Mouse (Mus musculus) liver, embryonic 11.5 days (tissue): ENCODE results near the gene Gm28308. TPM values are rescaled to one million over a fixed set of nuclear protein-coding genes. Genes with fewer than 3 reads are reported as not detected.

Source experiments
- ATAC-seq: fragments of 200-750 bp; cut with Nextera tagmentation; replicated peaks from 2 replicates; pipeline ENCODE4 v1.8.0; 2017; ENCODE audit warnings: moderate number of reproducible peaks, mild to moderate bottlenecking, moderate TSS enrichment, moderate library complexity; ENCODE audit not compliant: low FRiP score
- DNase-seq: peaks from one replicate; pipeline ENCODE4 v3.0.0-alpha.2; 2017; ENCODE audit warnings: low spot score
- H3K27ac ChIP-seq: fragments of 300-500 bp; sonication (generic); 2 replicates; pipeline ENCODE4 v1.5.1; 2014; ENCODE audit warnings: mild to moderate bottlenecking, low read depth, low read length, control low read depth
- H3K27me3 ChIP-seq: fragments of 300-500 bp; sonication (generic); replicated peaks from 2 replicates; pipeline ENCODE4 v1.6.1; 2014; ENCODE audit warnings: low read length, mixed read lengths; ENCODE audit not compliant: control insufficient read depth, insufficient read depth
- H3K36me3 ChIP-seq: fragments of 300-500 bp; sonication (generic); 2 replicates; pipeline ENCODE4 v1.6.1; 2014; ENCODE audit warnings: mild to moderate bottlenecking, low read length, moderate library complexity, mixed read lengths; ENCODE audit not compliant: control insufficient read depth, insufficient read depth
- H3K4me1 ChIP-seq: fragments of 300-500 bp; sonication (generic); replicated peaks from 2 replicates; pipeline ENCODE4 v1.6.1; 2014; ENCODE audit warnings: low read length, mixed read lengths; ENCODE audit not compliant: control insufficient read depth, insufficient read depth
- H3K4me2 ChIP-seq: fragments of 300-500 bp; sonication (generic); 2 replicates; pipeline ENCODE4 v1.6.1; 2014; ENCODE audit warnings: mild to moderate bottlenecking, control low read depth, moderate library complexity
- H3K4me3 ChIP-seq: fragments of 300-500 bp; sonication (generic); 2 replicates; pipeline ENCODE4 v1.5.1; 2014; ENCODE audit warnings: low read depth, low read length, control low read depth
- H3K9ac ChIP-seq: fragments of 300-500 bp; sonication (generic); 2 replicates; pipeline ENCODE4 v1.6.1; 2014; ENCODE audit warnings: low read depth, low read length, control low read depth
- H3K9me3 ChIP-seq: fragments of 300-500 bp; sonication (generic); 2 replicates; pipeline ENCODE4 v1.6.1; 2016; ENCODE audit warnings: low read length, inconsistent platforms, mixed read lengths; ENCODE audit not compliant: control insufficient read depth
- WGBS: fragments of 180-500 bp; shearing (Covaris S2); extraction: QIAGEN DNeasy Blood & Tissue Kit; methylation state at CpG from one replicate; pipeline ENCODE4 v1.1.7; 2014; 5-methylcytosine and 5-hydroxymethylcytosine counted together
- polyA plus RNA-seq: library from polyadenylated mRNA; unstranded; fragments of >200 nt; fragmentation: Nextera tagmentation; extraction: Ambion mirVana; gene quantifications from 2 replicates; pipeline ENCODE4 v1.2.1, GENCODE M21; 2014

Gene Gm28308
- polyA plus RNA-seq, 1 experiment from 2014 or later: not detected

GRCm38 (mm10) chr6:52200751-52201250 is 12.3 kb downstream of the Gm28308 start:
- 0 out of 2 replicates have a peak, but pooled peaks cover 3% of the 10 kb centered on the region for H3K4me1 ChIP-seq
- H3K36me3 ChIP-seq: no peaks in the 10 kb centered on the region
- H3K9ac ChIP-seq: peak overlapping the region; percentile 1; the same call in 1 of the 2 replicates
- no peak for ATAC-seq
- H3K9me3 ChIP-seq: no peaks in the 10 kb centered on the region
- DNase-seq: no peak
- peak overlapping the region; percentile 42 for H3K4me2 ChIP-seq
- no peak overlapping the region for H3K4me3 ChIP-seq
- WGBS: 26% methylated on average over 10 of the region's 10 CpGs
- no peak overlapping the region for H3K27ac ChIP-seq
- peaks cover 100% of the 10 kb centered on the region for H3K27me3 ChIP-seq

GRCm38 (mm10) chr6:52200073-52200750 is 12.9 kb downstream of the Gm28308 start:
- H3K4me2 ChIP-seq: peak overlapping the region; percentile 42; the same call in 1 of the 2 replicates
- DNase-seq (no peak), ATAC-seq (no peak)
- H3K9me3 ChIP-seq: no peaks in the 10 kb centered on the region
- peaks cover 100% of the 10 kb centered on the region for H3K27me3 ChIP-seq
- no peak overlapping the region for H3K27ac ChIP-seq
- H3K4me1 ChIP-seq: 0 out of 2 replicates have a peak, but pooled peaks cover 3% of the 10 kb centered on the region
- no peak overlapping the region for H3K4me3 ChIP-seq
- H3K36me3 ChIP-seq: no peaks in the 10 kb centered on the region
- peak overlapping the region; percentile 1; the same call in 1 of the 2 replicates for H3K9ac ChIP-seq
- WGBS: 13% methylated on average over 30 of the region's 30 CpGs

- H3K9me3 ChIP-seq: no peaks in the 10 kb centered on the region
- H3K27me3 ChIP-seq: peaks cover 99% of the 10 kb centered on the region
- DNase-seq (no peak), ATAC-seq (no peak)
- no peak overlapping the region; the same call in 1 of the 2 replicates for H3K9ac ChIP-seq
- H3K36me3 ChIP-seq: no peaks in the 10 kb centered on the region
- WGBS: 6% methylated on average over 10 of the region's 10 CpGs
- peak overlapping the region; percentile 34; the same call in 1 of the 2 replicates for H3K27ac ChIP-seq
- no peak overlapping the region for H3K4me3 ChIP-seq
- peaks cover 7% of the 10 kb centered on the region; the same call in 1 of the 2 replicates for H3K4me1 ChIP-seq
- peak overlapping the region; percentile 15; the same call in 1 of the 2 replicates for H3K4me2 ChIP-seq
These were observed 15.9 kb downstream of the Gm28308 start for GRCm38 (mm10) chr6:52197271-52197670.

GRCm38 (mm10) chr6:52196811-52197210 is 16.3 kb downstream of the Gm28308 start:
- 10% methylated on average over 9 of the region's 9 CpGs for WGBS

GRCm38 (mm10) chr6:52194690-52195089 is 18.4 kb downstream of the Gm28308 start:
- ATAC-seq (no peak), DNase-seq (no peak)
- 10% methylated on average over 10 of the region's 10 CpGs for WGBS
- H3K4me2 ChIP-seq: no peak overlapping the region
- H3K27ac ChIP-seq: peak overlapping the region; percentile 16; the same call in 1 of the 2 replicates
- H3K9me3 ChIP-seq: no peaks in the 10 kb centered on the region
- no peak overlapping the region for H3K9ac ChIP-seq
- H3K4me3 ChIP-seq: no peak overlapping the region; the same call in 1 of the 2 replicates
- peaks cover 15% of the 10 kb centered on the region; the same call in 1 of the 2 replicates for H3K4me1 ChIP-seq
- peaks cover 99% of the 10 kb centered on the region for H3K27me3 ChIP-seq
- H3K36me3 ChIP-seq: no peaks in the 10 kb centered on the region

More at GRCm38 (mm10) chr6:52196811-52197210, 16.3 kb downstream of the Gm28308 start:
- H3K9me3 ChIP-seq: no peaks in the 10 kb centered on the region
- no peaks in the 10 kb centered on the region for H3K36me3 ChIP-seq
- ATAC-seq (no peak), DNase-seq (no peak)
- no peak overlapping the region for H3K4me3 ChIP-seq
- peaks cover 12% of the 10 kb centered on the region; the same call in 1 of the 2 replicates for H3K4me1 ChIP-seq
- H3K27ac ChIP-seq: peak overlapping the region; percentile 34; the same call in 1 of the 2 replicates
- H3K4me2 ChIP-seq: peak overlapping the region; percentile 15; the same call in 1 of the 2 replicates
- H3K27me3 ChIP-seq: peaks cover 99% of the 10 kb centered on the region
- no peak overlapping the region for H3K9ac ChIP-seq

- peaks cover 99% of the 10 kb centered on the region for H3K27me3 ChIP-seq
- H3K4me3 ChIP-seq: peak overlapping the region; percentile 48
- no peaks in the 10 kb centered on the region for H3K36me3 ChIP-seq
- ATAC-seq (peak; percentile 54), DNase-seq (peak; percentile 80)
- H3K9ac ChIP-seq: peak overlapping the region; percentile 35
- H3K4me2 ChIP-seq: peak overlapping the region; percentile 78
- no peaks in the 10 kb centered on the region for H3K9me3 ChIP-seq
- 2% methylated on average over 32 of the region's 55 CpGs for WGBS
- peak overlapping the region; percentile 63 for H3K27ac ChIP-seq
- peaks cover 15% of the 10 kb centered on the region; the same call in 1 of the 2 replicates for H3K4me1 ChIP-seq
These were observed 21.1 kb downstream of the Gm28308 start for GRCm38 (mm10) chr6:52191860-52192550.

- peak within 1 kb of the TSS; percentile 48 for H3K4me3 ChIP-seq
- H3K27ac ChIP-seq: peak within 1 kb of the TSS; percentile 70
- H3K4me2 ChIP-seq: peak within 1 kb of the TSS; percentile 78
- H3K36me3 ChIP-seq: no peaks in the 10 kb centered on the region
- ATAC-seq (no peak), DNase-seq (no peak)
- 2% methylated on average over 73 of the region's 102 CpGs for WGBS
- peaks cover 12% of the 10 kb centered on the region; the same call in 1 of the 2 replicates for H3K4me1 ChIP-seq
- peaks cover 98% of the 10 kb centered on the region for H3K27me3 ChIP-seq
- H3K9me3 ChIP-seq: no peaks in the 10 kb centered on the region
- peak within 1 kb of the TSS; percentile 58 for H3K9ac ChIP-seq
These were observed 22.0 kb downstream of the Gm28308 start, which contains the start of gene Hoxa4 for GRCm38 (mm10) chr6:52190906-52191810. Hoxa4 (minus strand) TSS chr6:52191753.
